Mouse (Mus musculus) layer of hippocampus, adult 9-11 months (tissue): ENCODE measurements around the gene Sync.

Source experiments
- DNase-seq: peaks from one replicate; pipeline ENCODE4 v3.0.0; 2022

The Sync gene

GRCm38 (mm10) chr4:129313886-129314285 lies 26.5 kb downstream of the Sync start:
- DNase-seq = no peak

- DNase-seq = no peak
These were observed 33.5 kb downstream of the Sync start for GRCm38 (mm10) chr4:129320876-129321275.

GRCm38 (mm10) chr4:129322042-129322441 lies 34.6 kb downstream of the Sync start:
- no peak for DNase-seq

GRCm38 (mm10) chr4:129323491-129323890 lies 36.1 kb downstream of the Sync start:
- DNase-seq = no peak

GRCm38 (mm10) chr4:129324756-129325155 lies 37.3 kb downstream of the Sync start:
- DNase-seq = no peak

GRCm38 (mm10) chr4:129326191-129326590 lies 38.8 kb downstream of the Sync start:
- no peak for DNase-seq

- DNase-seq = no peak
These were observed 45.4 kb downstream of the Sync start for GRCm38 (mm10) chr4:129332846-129333245.

- DNase-seq = peak; percentile 27
These were observed 47.3 kb downstream of the Sync start for GRCm38 (mm10) chr4:129334677-129335215.

- DNase-seq = peak; percentile 98
These were observed 48.0 kb downstream of the Sync start, which contains the start of the genes Rbbp4 and Zbtb8os for GRCm38 (mm10) chr4:129335216-129336074. TSS of gene Rbbp4 (minus strand) at chr4:129335370. TSS of gene Zbtb8os (plus strand) at chr4:129335695.

- DNase-seq = no peak
These were observed 48.9 kb downstream of the Sync start for GRCm38 (mm10) chr4:129336291-129336690.

GRCm38 (mm10) chr4:129339743-129340142 lies 52.3 kb downstream of the Sync start:
- DNase-seq = no peak

- DNase-seq = no peak
These were observed 54.5 kb downstream of the Sync start for GRCm38 (mm10) chr4:129341888-129342287.

GRCm38 (mm10) chr4:129342705-129343104 lies 55.3 kb downstream of the Sync start:
- no peak for DNase-seq

- DNase-seq = peak; percentile 62
These were observed 59.2 kb downstream of the Sync start for GRCm38 (mm10) chr4:129346481-129347154.

- DNase-seq = peak; percentile 37
These were observed 63.2 kb downstream of the Sync start for GRCm38 (mm10) chr4:129350644-129351043.

GRCm38 (mm10) chr4:129351111-129351510 lies 63.7 kb downstream of the Sync start:
- peak; percentile 73 for DNase-seq

- DNase-seq = no peak
These were observed 65.8 kb downstream of the Sync start for GRCm38 (mm10) chr4:129353176-129353575.

GRCm38 (mm10) chr4:129354236-129354635 lies 66.8 kb downstream of the Sync start:
- DNase-seq = no peak

GRCm38 (mm10) chr4:129357613-129358163 lies 70.3 kb downstream of the Sync start:
- no peak for DNase-seq
